Mouse (Mus musculus) retina, adult 2 months (tissue): ENCODE results near the gene Olfr90.

ENCODE experiments used
- DNase-seq: peaks from one replicate; pipeline ENCODE4 v3.0.0-alpha.2; 2012; ENCODE audit warnings: low read depth, low spot score

Olfr90 gene

GRCm38 (mm10) chr17:37061435-37061834 lies 26.9 kb downstream of the Olfr90 start:
- DNase-seq: no peak

- DNase-seq: no peak
Observed at GRCm38 (mm10) chr17:37056957-37057356, 31.3 kb downstream of the Olfr90 start.

GRCm38 (mm10) chr17:37051745-37052144 lies 36.6 kb downstream of the Olfr90 start:
- DNase-seq: no peak

GRCm38 (mm10) chr17:37050876-37051275 lies 37.4 kb downstream of the Olfr90 start:
- no peak for DNase-seq

GRCm38 (mm10) chr17:37050399-37050798 lies 37.9 kb downstream of the Olfr90 start:
- DNase-seq: no peak

- DNase-seq: no peak
Observed at GRCm38 (mm10) chr17:37049570-37050310, 38.6 kb downstream of the Olfr90 start.

GRCm38 (mm10) chr17:37048383-37048782 lies 39.9 kb downstream of the Olfr90 start:
- no peak for DNase-seq

- no peak for DNase-seq
Observed at GRCm38 (mm10) chr17:37047981-37048380, 40.3 kb downstream of the Olfr90 start.

- no peak for DNase-seq
Observed at GRCm38 (mm10) chr17:37047332-37047976, 40.8 kb downstream of the Olfr90 start.

GRCm38 (mm10) chr17:37046312-37047112 lies 41.8 kb downstream of the Olfr90 start:
- no peak for DNase-seq

GRCm38 (mm10) chr17:37045611-37046311 lies 42.5 kb downstream of the Olfr90 start, which contains the start of gene Gabbr1:
Gene Gabbr1 (plus strand): TSS chr17:37045966.
- peak; percentile 69 for DNase-seq

GRCm38 (mm10) chr17:37044651-37045244 lies 43.6 kb downstream of the Olfr90 start:
- no peak for DNase-seq

- DNase-seq: no peak
Observed at GRCm38 (mm10) chr17:37039127-37039894, 49.0 kb downstream of the Olfr90 start.
